Comparison of ENCODE assay signal across 10 mouse cellular contexts in genomic region chr1:54837721-54838485, GRCm38 (mm10).
DNase-seq lines count a peak whose midpoint lies in the region; ATAC-seq lines count a peak whose summit lies in the region.
"Had no signal": no experiment of that assay in that cellular context is flagged by ENCODE, and none has a peak within 500 bp of the region (broad histone marks: within the 10 kb centered on the region; RNA-seq: fewer than 3 reads in every experiment).

No protein-coding gene starts in this region.

- H3K27me3 ChIP-seq in midbrain, embryonic 13.5 days = no peaks in the 10 kb centered on the region
- H3K27me3 ChIP-seq: lung, embryonic 15.5 days had no signal

- ATAC-seq in frontal cortex, adult (ENCODE audit: low TSS enrichment) = peak; percentile 72
- ATAC-seq in granulocyte monocyte progenitor cell, adult 5-6 weeks (replicated peaks; ENCODE audit: poor library complexity, severe bottlenecking) = peak; percentile 72
- ATAC-seq in midbrain, embryonic 13.5 days = no peak

- no peak overlapping the region for H3K9ac ChIP-seq in midbrain, embryonic 13.5 days (replicated peaks)
- H3K9ac ChIP-seq: lung, embryonic 15.5 days had no signal

- H3K4me1 ChIP-seq in midbrain, embryonic 13.5 days (replicated peaks) = no peaks in the 10 kb centered on the region

- no peaks in the 10 kb centered on the region for H3K9me3 ChIP-seq in midbrain, embryonic 13.5 days
- H3K9me3 ChIP-seq: lung, embryonic 15.5 days had no signal

- 91% methylated on average over 17 of the region's 17 CpGs for WGBS in midbrain, embryonic 13.5 days

- no peak overlapping the region for H3K4me2 ChIP-seq in midbrain, embryonic 13.5 days (replicated peaks)
- H3K4me2 ChIP-seq: lung, embryonic 15.5 days had no signal

- DNase-seq in frontal cortex, postnatal 36 days (ENCODE audit: low spot score in 2 of 2) = no peak
- peak; percentile 40 for DNase-seq in NIH3T3 (ENCODE audit: low read depth)
- peak; percentile 51 for DNase-seq in lung, postnatal 14 days
- DNase-seq in thymus, postnatal 14 days = no peak
- no peak for DNase-seq in right cerebral cortex, postnatal 36 days (ENCODE audit: low spot score in 2 of 2)
- DNase-seq: kidney, postnatal 25 days had no signal

- H3K36me3 ChIP-seq in midbrain, embryonic 13.5 days = no peaks in the 10 kb centered on the region
- H3K36me3 ChIP-seq: lung, embryonic 15.5 days had no signal

- no peak overlapping the region for H3K4me3 ChIP-seq in midbrain, embryonic 13.5 days (replicated peaks)
- H3K4me3 ChIP-seq: lung, embryonic 15.5 days had no signal

- no peak overlapping the region for H3K27ac ChIP-seq in midbrain, embryonic 13.5 days
- H3K27ac ChIP-seq: lung, embryonic 15.5 days had no signal

Comparison
In these comparisons a context has a peak if more than half of its experiments do, and no peak if none do; other contexts are left out.
1. DNase-seq: peak in NIH3T3 (single experiment) and lung, postnatal 14 days (single experiment); none in frontal cortex, postnatal 36 days (0 of 2), thymus, postnatal 14 days (single experiment) and right cerebral cortex, postnatal 36 days (0 of 2).